Mouse (Mus musculus) MEL (cell line): Measurements from ENCODE around the gene Ift27. TPM values are rescaled to one million over a fixed set of nuclear protein-coding genes. Genes with fewer than 3 reads are reported as not detected.
A peak's percentile ranks its signal among the peaks of the same experiment; 100 is the strongest.

Experiments
- DNase-seq: peaks from one replicate; pipeline ENCODE4 v3.0.0; 2011; ENCODE audit warnings: low read depth, low spot score
- H3K27ac ChIP-seq: 2 replicates; pipeline ENCODE4 v1.5.1; 2012; ENCODE audit warnings: low read depth, mild to moderate bottlenecking, control low read depth, low read length, moderate library complexity; ENCODE audit not compliant: control insufficient read depth
- H3K27me3 ChIP-seq, 2 experiments: fragments of 150-350 bp in 1 of 2; sonication (generic) in 1 of 2; 2 replicates each; pipeline ENCODE4 v1.6.1; 2012; ENCODE audit warnings: low read length in 2 of 2, mild to moderate bottlenecking in 2 of 2, improper control_type of control experiment in 1 of 2, moderate library complexity in 1 of 2; ENCODE audit not compliant: insufficient read depth in 2 of 2, control insufficient read depth in 1 of 2
- H3K36me3 ChIP-seq, 2 experiments: 2 replicates each; pipeline ENCODE4 v1.6.1; 2012 to 2014; ENCODE audit warnings: low read length in 2 of 2, improper control_type of control experiment in 1 of 2, inconsistent platforms in 1 of 2, mild to moderate bottlenecking in 1 of 2; ENCODE audit not compliant: insufficient read depth in 2 of 2, control insufficient read depth in 1 of 2
- H3K4me1 ChIP-seq, 2 experiments: fragments of 150-350 bp in 1 of 2; sonication (generic) in 1 of 2; 2 replicates each; pipeline ENCODE4 v1.6.1; 2012; ENCODE audit warnings: low read length in 2 of 2, improper control_type of control experiment in 1 of 2, mild to moderate bottlenecking in 1 of 2; ENCODE audit not compliant: insufficient read depth in 2 of 2, control insufficient read depth in 1 of 2
- H3K4me3 ChIP-seq, 2 experiments: fragments of 150-350 bp in 1 of 2; sonication (generic) in 1 of 2; 2 replicates each; pipeline ENCODE4 v1.5.1; 2012; ENCODE audit warnings: low read depth in 2 of 2, low read length in 2 of 2, mild to moderate bottlenecking in 2 of 2, moderate library complexity in 2 of 2, control low read depth in 1 of 2, improper control_type of control experiment in 1 of 2; ENCODE audit not compliant: control insufficient read depth in 1 of 2, insufficient read depth in 1 of 2
- H3K79me2 ChIP-seq: 2 replicates; pipeline ENCODE4 v1.6.1; 2012; ENCODE audit warnings: mild to moderate bottlenecking, low read length, moderate library complexity; ENCODE audit not compliant: control insufficient read depth, poor library complexity, insufficient read depth
- H3K9ac ChIP-seq: 2 replicates; pipeline ENCODE4 v1.6.1; 2012; ENCODE audit warnings: low read depth, mild to moderate bottlenecking, control low read depth, low read length, moderate library complexity; ENCODE audit not compliant: control insufficient read depth, poor library complexity, severe bottlenecking
- H3K9me3 ChIP-seq: fragments of 150-350 bp; sonication (generic); replicated peaks from 2 replicates; pipeline ENCODE4 v1.6.1; 2012; ENCODE audit warnings: mild to moderate bottlenecking, low read length, improper control_type of control experiment, moderate library complexity; ENCODE audit not compliant: insufficient read depth
- CHD1 ChIP-seq: IDR thresholded peaks from 2 replicates; pipeline ENCODE4 v1.6.1; 2012; ENCODE audit warnings: low read depth, mild to moderate bottlenecking, inconsistent platforms, low read length, improper control_type of control experiment
- ELF1 ChIP-seq: IDR thresholded peaks from 2 replicates; pipeline ENCODE4 v1.6.1; 2014; ENCODE audit warnings: low read depth, mild to moderate bottlenecking, inconsistent platforms, low read length, improper control_type of control experiment, moderate library complexity
- ETS1 ChIP-seq: IDR thresholded peaks from 2 replicates; pipeline ENCODE4 v1.6.1; 2012; ENCODE audit warnings: low read depth, mild to moderate bottlenecking, inconsistent platforms, low read length, improper control_type of control experiment, moderate library complexity
- GATA1 ChIP-seq: IDR thresholded peaks from 2 replicates; pipeline ENCODE4 v1.6.1; 2011; ENCODE audit warnings: low read depth, low read length, improper control_type of control experiment
- JUND ChIP-seq: IDR thresholded peaks from 2 replicates; pipeline ENCODE4 v1.6.1; 2011; ENCODE audit warnings: low read depth, mild to moderate bottlenecking, improper control_type of control experiment, low read length
- MAX ChIP-seq: IDR thresholded peaks from 2 replicates; pipeline ENCODE4 v1.6.1; 2011; ENCODE audit warnings: low read length, improper control_type of control experiment
- MEF2A ChIP-seq: IDR thresholded peaks from 2 replicates; pipeline ENCODE4 v1.6.1; 2014; ENCODE audit warnings: low read depth, mild to moderate bottlenecking, inconsistent platforms, low read length, improper control_type of control experiment; ENCODE audit not compliant: poor library complexity, insufficient replicate concordance, severe bottlenecking; ENCODE audit errors: extremely low read depth
- MXI1 ChIP-seq: IDR thresholded peaks from 2 replicates; pipeline ENCODE4 v1.6.1; 2011; ENCODE audit warnings: mild to moderate bottlenecking, low read depth, low read length, improper control_type of control experiment
- MYB ChIP-seq: IDR thresholded peaks from 2 replicates; pipeline ENCODE4 v1.6.1; 2011; ENCODE audit warnings: mild to moderate bottlenecking, low read depth, low read length, improper control_type of control experiment
- NELFE ChIP-seq: IDR thresholded peaks from 2 replicates; pipeline ENCODE4 v1.6.1; 2011; ENCODE audit warnings: low read depth, low read length, improper control_type of control experiment
- POLR2AphosphoS2 ChIP-seq: IDR thresholded peaks from 2 replicates; pipeline ENCODE4 v1.6.1; 2011; ENCODE audit warnings: low read length, improper control_type of control experiment
- RCOR1 ChIP-seq: IDR thresholded peaks from 2 replicates; pipeline ENCODE4 v1.6.1; 2012; ENCODE audit warnings: low read depth, mild to moderate bottlenecking, inconsistent platforms, low read length, improper control_type of control experiment
- SIN3A ChIP-seq: IDR thresholded peaks from 2 replicates; pipeline ENCODE4 v1.6.1; 2012; ENCODE audit warnings: low read length, improper control_type of control experiment, inconsistent platforms
- TAL1 ChIP-seq: IDR thresholded peaks from 2 replicates; pipeline ENCODE4 v1.6.1; 2012; ENCODE audit warnings: mild to moderate bottlenecking, inconsistent platforms, low read length, moderate library complexity, mixed read lengths
- USF1 ChIP-seq: IDR thresholded peaks from 2 replicates; pipeline ENCODE4 v1.6.1; 2014; ENCODE audit warnings: low read depth, mild to moderate bottlenecking, inconsistent platforms, low read length, improper control_type of control experiment, moderate library complexity
- USF2 ChIP-seq, 2 experiments: IDR thresholded peaks; 2 replicates each; pipeline ENCODE4 v1.6.1; 2011 to 2012; ENCODE audit warnings: improper control_type of control experiment in 2 of 2, low read length in 2 of 2, borderline replicate concordance in 1 of 2, inconsistent platforms in 1 of 2, low read depth in 1 of 2, mild to moderate bottlenecking in 1 of 2; ENCODE audit not compliant: insufficient read depth in 1 of 2
- polyA plus RNA-seq, 2 experiments: library from polyadenylated mRNA; stranded (reverse) in 1 of 2; unstranded in 1 of 2; fragments of >175 nt in 1 of 2; fragments of >200 nt in 1 of 2; gene quantifications; 2 replicates each; pipeline versions ENCODE4 v1.2.1 to v1.2.4; 2012; ENCODE audit warnings: low replicate concordance in 2 of 2, low read depth in 1 of 2; ENCODE audit not compliant: insufficient read length in 2 of 2, insufficient read depth in 1 of 2, missing spikeins in 1 of 2
- total RNA-seq: library from RNA; depleted of rRNA; stranded (reverse); fragments of 300-350 nt; gene quantifications from 2 replicates; pipeline ENCODE4 v1.2.3, GENCODE M21; 2012

The Ift27 gene
- total and polyA plus RNA-seq, 3 experiments: 10.4 to 18.0 TPM; not detected in 1

DNA sequence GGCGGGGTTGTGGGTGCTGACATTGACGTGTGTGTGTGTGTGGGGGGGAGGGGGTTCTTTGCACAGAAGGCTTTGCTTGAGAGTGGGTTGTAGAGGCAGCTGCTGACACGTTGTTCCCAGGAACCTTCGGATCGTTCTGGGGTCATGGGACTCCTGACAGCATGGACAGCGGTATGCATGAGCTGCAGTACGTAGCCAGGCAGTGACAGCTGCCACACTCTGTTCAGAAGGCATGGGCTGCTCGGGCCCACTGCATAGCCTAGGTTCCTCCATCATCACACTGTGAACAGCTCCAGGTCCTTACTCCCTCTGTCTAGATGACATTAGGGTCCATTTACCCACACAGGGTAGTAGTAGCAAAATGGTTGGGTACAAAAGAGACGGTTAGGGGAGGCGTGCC, 3.4 kb upstream of the Ift27 start:
- Histone ChIP-seq H3K27me3 (peaks cover 0 to 2% of the 10 kb centered on the region in 2 experiments; a peak in 2 of 4 replicates), H3K36me3 (no peaks in the 10 kb centered on the region), H3K9ac (no peak overlapping the region), H3K4me3 (no peak overlapping the region), H3K27ac (no peak overlapping the region), H3K79me2 (peaks cover 2% of the 10 kb centered on the region; the same call in 1 of the 2 replicates), H3K4me1 (peaks cover 0 to 9% of the 10 kb centered on the region in 2 experiments; a peak in 3 of 4 replicates), H3K9me3 (no peaks in the 10 kb centered on the region)
- DNase-seq: no peak
- TF ChIP-seq CHD1 (no peak), JUND (no peak), RCOR1 (no peak), MYB (no peak), USF1 (no peak), NELFE (no peak), USF2 (IDR thresholded peaks at IDR 0.05; ENCODE audit: borderline replicate concordance in 1 of 2, insufficient read depth in 1 of 2, low read depth in 1 of 2, low read length in 2 of 2) (no peak), TAL1 (no peak), ELF1 (no peak), MEF2A (no peak)

DNA sequence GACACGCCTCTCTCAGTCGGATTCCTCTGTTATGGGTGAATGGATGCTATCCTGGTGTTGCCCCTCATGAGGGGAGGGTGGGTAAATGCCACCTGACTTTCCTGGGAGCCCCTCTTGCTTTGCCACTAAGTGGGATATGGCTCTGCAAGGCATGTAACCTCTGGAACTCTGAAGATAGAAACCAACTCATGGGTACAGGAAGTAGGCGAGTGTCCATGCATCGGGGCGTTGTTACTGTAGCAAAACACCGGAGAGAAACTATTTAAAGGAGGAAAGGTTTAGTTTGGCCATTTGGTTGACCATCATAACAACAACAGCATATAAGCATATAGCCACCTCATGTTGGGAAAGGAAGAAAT, 959 bp upstream of the Ift27 start:
- Histone ChIP-seq H3K79me2 (peaks cover 2% of the 10 kb centered on the region), H3K4me3 (peak overlapping the region; percentile 41 to 84), H3K4me1 (peaks cover 0 to 14% of the 10 kb centered on the region in 2 experiments; a peak in 3 of 4 replicates), H3K9me3 (no peaks in the 10 kb centered on the region), H3K27ac (peak overlapping the region; percentile 76)
- no peak for DNase-seq
- TF ChIP-seq GATA1: no peak
- TF ChIP-seq POLR2AphosphoS2: peak; percentile 42; the same call in 1 of the 2 replicates
- 0 out of 2 replicates have a peak, but pooled peaks have one; percentile 2 for TF ChIP-seq MXI1
- TF ChIP-seq TAL1: no peak
- 0 out of 2 replicates have a peak, but pooled peaks have one; percentile 2 for TF ChIP-seq MAX
- no peak for TF ChIP-seq SIN3A
- TF ChIP-seq ETS1: no peak
- TF ChIP-seq, all 39 proteins: peak for 3
- H3K36me3 ChIP-seq: no peaks in the 10 kb centered on the region
- no peaks in the 10 kb centered on the region for H3K27me3 ChIP-seq
- peak overlapping the region; percentile 83 for H3K9ac ChIP-seq
